Mouse (Mus musculus) v-Abl transformed pro-B cells (cell line): ENCODE data around the gene Evx1.
"Not testable (repeated sequence)": the region's sequence is repeated elsewhere in the genome, so short reads cannot be mapped to it uniquely, and the experiment has no call there.

Source experiments
- in situ Hi-C, 2 experiments: fragments of 400-800 bp; cut with MboI; formaldehyde crosslinking; loops; one replicate each; pipeline ENCODE4 v1.15.1; 2025; ENCODE audit not compliant: unreplicated experiment in 2 of 2

Evx1 gene

DNA sequence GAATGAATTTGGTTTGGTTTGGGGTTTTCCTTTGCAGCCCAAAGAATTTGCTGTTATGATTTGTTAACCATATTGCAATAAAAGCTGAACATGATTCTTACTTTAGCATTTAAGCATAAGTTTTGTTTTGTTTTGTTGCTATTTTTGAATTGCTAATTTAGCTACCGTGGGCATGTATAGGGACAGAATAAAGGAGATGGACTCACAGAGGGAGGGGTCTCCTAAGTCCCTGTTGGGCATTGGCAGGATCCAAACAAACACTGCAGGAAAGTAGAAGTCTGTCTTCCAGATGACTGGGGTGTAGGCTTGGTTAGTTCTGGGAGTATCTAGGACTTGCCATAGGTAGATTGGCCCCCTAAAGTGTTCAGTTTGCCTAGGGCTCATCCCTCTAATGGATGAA lies 5.0 kb downstream of the Evx1 start:
- in situ Hi-C loops, result no loop called here

DNA sequence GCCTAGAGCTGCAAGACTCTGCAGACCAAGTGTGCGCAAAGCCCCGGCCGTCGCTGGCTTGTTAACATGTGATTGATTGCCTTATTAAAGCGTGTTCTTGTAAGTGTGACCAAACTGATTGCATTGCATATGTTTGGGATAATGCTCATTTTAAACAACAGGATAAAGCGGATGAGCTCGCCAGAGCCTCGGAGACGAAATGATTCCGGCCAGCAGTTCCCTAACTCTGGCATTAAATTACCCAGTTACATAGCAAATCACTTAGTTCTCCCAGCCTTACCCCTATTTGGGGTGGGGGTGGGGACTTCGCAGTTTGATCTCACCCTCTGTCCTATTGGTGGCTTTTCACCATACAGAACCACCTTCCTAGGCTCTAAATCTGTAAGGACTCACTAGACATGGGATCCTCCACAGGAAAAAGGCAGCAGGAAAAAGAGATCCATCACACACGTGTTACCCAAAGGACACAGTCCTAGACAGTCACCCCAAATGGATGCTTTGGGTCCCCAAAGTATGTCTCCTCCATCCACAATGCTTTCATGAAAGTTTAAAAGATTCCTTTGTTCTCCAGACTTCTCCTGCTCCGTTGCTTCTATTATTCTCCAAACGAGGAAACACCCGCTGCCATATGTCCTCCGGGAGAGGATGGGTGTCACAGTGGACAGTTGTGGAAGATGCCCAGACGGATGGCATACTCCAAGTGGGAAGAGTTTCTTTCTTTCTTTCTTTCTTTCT lies 6.8 kb downstream of the Evx1 start:
- in situ Hi-C loops, result no loop called here

DNA sequence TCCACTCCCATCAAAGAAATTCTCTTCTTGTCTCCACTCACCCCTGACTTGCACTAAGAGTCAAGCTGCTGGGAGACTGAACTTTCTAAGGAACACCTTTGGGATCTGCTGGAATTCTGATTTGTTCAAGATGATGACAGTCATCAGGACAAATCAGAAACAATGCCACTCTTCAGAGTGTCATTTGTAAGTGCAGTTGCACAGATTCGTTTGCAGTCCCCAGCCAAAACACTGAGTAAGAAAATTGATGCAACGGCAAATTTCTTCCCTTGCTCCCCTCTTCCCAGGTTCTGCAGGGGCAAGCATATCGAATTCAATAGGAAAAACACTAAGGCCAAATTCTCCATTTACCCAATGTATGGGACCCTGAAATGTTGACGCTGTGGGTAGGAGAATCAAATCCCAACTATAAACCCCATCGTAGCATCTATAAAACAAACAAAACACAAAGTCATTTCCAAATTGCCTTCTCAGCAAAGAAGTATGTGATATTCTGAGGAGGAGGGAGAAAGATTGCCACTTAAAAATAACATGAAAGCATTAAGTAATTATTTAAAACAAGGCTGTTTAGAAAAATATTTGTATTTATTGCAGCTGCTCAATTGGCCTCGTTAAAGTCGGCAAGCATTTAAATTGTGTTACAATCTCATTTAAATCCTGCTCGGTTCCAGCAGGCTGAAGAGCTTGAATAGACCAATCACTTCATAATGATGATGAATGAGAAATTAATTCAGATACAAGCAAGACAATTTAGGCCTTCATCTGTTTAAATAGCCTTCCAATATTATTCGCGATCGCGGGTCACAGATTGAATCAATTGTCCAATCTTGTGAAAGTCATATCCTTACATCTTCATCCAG lies 7.9 kb downstream of the Evx1 start:
- in situ Hi-C loops, result no loop called here

DNA sequence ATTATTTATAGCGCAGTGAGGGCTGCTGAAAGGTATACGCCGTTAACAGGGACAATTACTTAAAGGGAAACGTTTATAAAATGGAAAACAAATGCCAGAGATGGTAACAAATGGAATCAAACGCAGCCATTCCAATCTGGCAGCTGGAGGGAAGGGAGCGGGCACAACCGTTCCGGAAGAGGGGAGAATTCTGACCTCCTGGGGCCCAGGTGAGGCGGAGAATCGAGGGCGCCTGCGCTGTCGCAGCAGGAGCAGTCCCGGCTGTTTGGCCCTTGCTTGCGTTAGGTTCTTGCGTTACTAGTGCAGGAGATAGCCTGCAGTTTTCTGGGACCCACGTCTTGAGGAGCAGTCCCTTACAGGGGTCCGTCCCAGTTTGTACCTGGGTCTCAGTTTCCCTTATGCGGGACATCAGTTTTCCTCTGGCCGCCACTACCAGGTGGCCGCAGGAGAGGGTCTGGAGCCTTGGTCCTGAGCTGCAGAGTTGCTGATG lies 8.6 kb downstream of the Evx1 start:
- in situ Hi-C loops, result no loop called here

DNA sequence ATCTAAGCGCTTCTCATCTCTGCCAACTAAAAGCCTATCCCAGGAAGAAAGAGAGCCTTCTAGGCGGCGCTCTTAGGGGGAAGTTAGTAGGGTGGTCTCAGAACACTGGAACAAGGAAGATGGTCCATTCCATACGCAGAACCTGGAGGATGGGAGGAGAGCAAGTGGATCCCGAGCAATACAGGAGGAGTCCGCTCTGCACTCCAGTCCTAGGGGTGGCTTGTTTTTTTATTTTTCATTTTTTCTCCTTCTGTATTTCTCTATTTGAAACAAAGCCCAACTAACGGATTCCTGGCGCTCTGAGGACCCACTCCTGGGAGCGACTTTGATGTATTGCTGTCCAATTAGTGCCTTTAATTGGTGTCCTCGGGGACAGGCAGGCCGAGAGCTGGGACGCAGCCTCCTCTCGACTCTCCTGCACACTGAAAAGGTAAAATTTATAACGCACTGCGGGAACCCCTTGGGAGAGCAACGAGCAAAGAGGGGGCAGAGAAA lies 9.5 kb downstream of the Evx1 start:
- in situ Hi-C loops, result no loop called here

DNA sequence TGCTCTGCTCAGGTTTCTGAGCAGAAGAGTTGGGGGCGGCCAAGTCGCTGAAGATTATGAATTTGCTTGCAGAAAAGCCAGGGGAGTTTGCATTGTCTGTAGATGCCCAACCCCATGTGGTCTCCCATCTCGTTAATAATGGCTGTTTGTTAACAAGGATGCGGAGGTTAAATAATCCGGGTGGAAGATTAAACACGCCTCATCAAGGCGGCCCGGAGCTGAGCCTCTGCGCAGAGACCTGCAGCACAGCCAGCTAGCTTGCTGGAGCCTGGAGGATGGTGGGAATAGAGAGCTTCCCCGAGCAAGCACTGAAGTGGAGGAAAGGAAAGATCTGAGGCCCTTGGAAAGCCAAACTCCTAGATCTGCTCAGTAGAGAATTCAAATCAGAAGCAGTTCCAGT lies 10.0 kb downstream of the Evx1 start:
- in situ Hi-C loops, result no loop called here

DNA sequence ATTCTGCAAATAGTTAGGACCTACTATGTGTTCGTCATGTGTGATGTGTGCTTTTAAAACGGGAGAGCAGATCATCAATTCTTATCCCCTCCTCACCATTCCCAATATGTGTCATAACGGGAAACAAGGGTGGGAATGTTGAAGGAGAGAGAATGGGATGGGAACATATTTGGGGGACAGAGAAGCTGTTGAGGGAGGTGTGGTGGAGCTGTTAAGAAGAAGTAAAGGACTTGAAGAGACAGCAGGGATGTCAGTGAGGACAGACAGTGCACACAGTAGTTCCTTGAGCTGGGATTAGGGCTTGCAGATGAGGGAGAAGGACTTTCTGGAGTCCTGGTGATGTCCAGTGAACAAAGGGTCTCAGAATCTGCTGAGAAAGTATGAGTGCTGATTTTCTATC lies 10.8 kb downstream of the Evx1 start:
- in situ Hi-C loops, result no loop called here

DNA sequence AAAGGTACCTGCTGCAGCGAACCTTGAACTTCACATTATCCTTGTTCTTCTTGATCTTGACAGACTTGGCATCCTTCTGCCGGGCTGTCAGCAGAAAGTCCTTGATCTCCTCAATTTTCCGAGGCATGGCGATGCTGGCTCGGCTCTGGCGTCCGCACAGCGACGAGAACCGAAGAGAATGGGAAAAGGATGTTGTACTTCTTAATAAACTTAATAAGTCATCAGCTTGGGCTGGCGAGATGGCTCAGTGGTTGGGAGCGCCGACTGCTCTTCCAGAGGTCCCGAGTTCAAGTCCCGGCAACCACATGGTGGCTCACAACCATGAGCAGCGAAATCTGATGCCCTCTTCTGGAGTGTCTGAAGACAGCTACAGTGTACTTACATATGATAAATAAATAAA lies 33.5 kb downstream of the Evx1 start:
- in situ Hi-C loops, result not testable (repeated sequence)

DNA sequence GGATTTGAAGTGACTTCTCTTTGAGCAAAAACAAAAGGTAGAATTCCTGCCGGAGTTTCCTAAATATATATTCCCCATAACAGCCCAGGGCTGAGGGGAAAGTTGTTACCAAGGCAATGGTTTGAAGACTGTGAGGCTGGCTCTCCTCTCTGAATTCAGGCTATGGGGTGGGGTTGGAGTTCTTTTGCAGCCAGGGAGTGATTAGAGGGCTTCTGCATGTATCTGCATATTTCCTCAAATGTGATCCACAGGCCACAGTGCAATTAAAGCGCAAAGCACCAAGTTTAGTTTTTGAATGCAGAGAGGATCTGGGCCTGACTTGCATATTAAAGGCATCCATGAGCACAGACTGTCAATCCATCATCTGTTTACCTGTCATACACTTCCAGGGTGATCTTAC lies 52.7 kb downstream of the Evx1 start:
- in situ Hi-C loops, result no loop called here

DNA sequence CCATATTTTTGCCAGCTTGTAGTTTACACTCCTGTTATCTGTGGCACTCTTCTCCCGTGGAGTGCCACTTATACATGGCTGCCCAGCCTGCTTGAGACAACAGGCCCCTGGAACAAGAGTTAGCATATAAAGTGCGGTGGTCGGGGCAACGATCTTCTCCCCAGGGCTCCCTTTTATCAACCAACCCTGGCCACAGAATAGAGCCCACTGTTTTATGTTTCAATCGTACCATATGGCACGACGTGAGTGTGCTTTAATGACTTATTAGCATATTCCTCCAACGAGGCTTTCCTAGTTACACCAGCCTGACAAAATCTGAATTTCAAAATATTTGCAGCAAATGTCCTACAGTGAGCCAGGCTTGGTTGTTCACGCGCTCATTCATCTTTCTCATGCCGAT lies 53.2 kb downstream of the Evx1 start:
- in situ Hi-C loops, result no loop called here

DNA sequence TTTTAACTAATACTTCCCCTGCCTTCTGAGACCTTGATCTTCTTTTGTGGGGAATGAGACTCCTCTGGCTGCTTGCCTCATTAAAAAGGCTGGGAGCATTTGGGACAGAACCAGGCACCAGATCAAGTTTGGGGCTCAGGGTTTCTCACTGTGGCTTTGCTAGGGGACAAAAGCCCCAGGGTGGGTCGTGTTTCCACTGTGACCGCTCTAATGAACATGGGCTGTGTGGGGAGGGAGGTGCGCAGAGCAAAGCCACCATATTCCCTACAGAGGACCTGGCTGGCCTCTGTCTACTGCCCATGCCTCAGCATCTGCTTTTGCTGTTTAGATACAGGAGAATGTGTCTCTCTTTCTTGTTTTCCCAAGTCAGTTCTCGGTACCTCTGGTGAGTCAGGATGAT lies 53.8 kb downstream of the Evx1 start:
- in situ Hi-C loops, result no loop called here
